Mouse (Mus musculus): ENCODE measurements at regions not wholly inside any gene's neighbourhood (a gene's known extent, or its start where the extent isn't known, plus 50 kb on each side); places are given as distances from the start of the nearest gene placed in this dataset.

DNA sequence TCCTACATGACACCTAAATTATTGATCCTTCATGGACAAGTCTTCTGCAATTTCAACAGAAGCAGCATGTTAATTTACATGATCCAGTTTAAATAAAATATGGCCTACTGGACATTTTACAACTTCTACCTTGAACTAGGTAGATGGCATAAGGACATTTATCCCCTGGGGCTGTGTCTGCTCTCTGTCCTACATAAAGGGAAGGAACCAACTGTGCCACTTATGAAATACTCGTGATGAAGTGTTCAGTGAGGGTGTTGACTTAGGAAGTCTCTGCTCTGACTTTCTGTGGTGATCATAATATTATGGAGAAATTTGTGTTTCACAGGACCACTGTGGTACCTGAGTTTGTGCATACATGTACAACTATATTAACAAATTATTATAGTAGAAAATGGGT lies 60.9 kb upstream of the Mbnl1 start:
- in situ Hi-C loops (cut with MboI, MseI): no loop called here

DNA sequence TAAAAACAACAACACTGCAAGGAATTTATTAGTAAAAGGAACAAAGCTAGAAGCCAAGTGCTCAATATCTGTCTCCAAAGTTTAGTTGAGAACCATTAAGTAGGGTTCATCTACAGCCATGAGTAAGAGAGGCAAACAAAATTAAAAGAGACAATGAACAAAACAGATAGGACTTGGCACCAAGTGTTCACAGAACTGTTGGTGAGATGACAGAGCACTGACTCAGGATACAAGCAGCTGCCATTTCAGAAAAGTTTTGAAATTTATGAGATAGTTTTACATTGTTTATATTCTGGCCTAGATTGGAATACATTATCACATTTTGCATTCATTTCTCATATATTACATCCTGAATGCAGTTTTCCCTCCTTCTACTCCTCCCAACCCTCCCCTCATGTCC lies 60.4 kb upstream of the Mbnl1 start:
- in situ Hi-C loops (cut with MboI, MseI): no loop called here

DNA sequence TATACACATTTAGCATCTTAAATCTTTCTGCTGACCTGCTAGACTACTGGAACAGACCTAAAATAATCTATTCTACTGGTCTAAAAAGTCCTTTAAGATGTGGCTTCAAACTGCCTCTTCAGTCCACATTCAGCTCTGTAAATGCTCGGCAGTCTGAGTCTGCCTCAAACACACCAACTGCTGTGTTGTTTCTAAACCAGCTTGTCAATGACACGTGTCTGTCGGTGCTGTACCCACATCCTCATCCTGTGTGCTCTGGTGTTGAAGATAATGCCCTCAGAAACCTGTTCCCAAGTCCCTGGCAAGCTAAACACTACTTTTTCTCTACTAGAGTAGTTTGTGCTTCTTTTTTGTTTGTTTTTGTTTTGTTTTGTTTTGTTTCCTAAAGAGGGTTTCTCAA lies 58.9 kb upstream of the Mbnl1 start:
- in situ Hi-C loops (cut with MboI, MseI): no loop called here

- in situ Hi-C loops (cut with MboI, MseI): no loop called here
These were observed 55.6 kb upstream of the Mbnl1 start for GRCm38 (mm10) chr3:60417001-60417400.

- in situ Hi-C loops (cut with MboI, MseI): no loop called here
These were observed 54.0 kb upstream of the Mbnl1 start for GRCm38 (mm10) chr3:60418652-60419051.

DNA sequence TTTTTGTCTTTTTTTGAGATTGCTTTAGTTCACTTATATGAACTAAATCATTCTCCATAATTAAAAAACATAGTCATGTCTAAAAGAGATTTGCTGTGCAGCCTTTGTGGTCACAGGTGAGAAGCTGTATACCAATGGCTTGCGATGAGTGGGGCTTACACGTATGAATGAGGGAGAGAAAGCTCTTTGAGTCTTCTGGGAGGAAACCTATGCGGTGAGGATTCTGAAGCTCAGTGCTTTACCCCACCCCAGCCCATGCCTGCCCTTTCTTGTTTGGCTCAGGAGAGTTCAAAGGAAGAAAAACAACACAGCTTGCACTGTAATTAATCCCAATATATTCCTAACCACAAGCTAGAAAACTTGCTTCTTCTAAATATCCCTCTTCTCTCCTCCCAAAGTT lies 53.4 kb upstream of the Mbnl1 start:
- in situ Hi-C loops (cut with MboI, MseI): no loop called here

Measured in T-helper 1 cell (primary cell).